Mouse (Mus musculus) hindbrain, embryonic 15.5 days (tissue): Measurements from ENCODE around the gene Proz. TPM values are rescaled to one million over a fixed set of nuclear protein-coding genes. Genes with fewer than 3 reads are reported as not detected.

Source experiments
- ATAC-seq: fragments of 200-750 bp; cut with Nextera tagmentation; 2 replicates; pipeline ENCODE4 v1.8.0; 2017; ENCODE audit warnings: low read depth, moderate number of reproducible peaks, moderate TSS enrichment; ENCODE audit not compliant: low FRiP score
- H3K27ac ChIP-seq: fragments of 300-500 bp; sonication (generic); replicated peaks from 2 replicates; pipeline ENCODE4 v1.5.1; 2015; ENCODE audit warnings: mild to moderate bottlenecking, inconsistent platforms
- H3K27me3 ChIP-seq: fragments of 300-500 bp; sonication (generic); 2 replicates; pipeline ENCODE4 v1.6.1; 2015; ENCODE audit warnings: control low read depth, inconsistent platforms
- H3K36me3 ChIP-seq: fragments of 300-500 bp; sonication (generic); 2 replicates; pipeline ENCODE4 v1.6.1; 2015; ENCODE audit warnings: control low read depth, inconsistent platforms
- H3K4me1 ChIP-seq: fragments of 300-500 bp; sonication (generic); replicated peaks from 2 replicates; pipeline ENCODE4 v1.6.1; 2015; ENCODE audit warnings: control low read depth, inconsistent platforms
- H3K4me2 ChIP-seq: fragments of 300-500 bp; sonication (generic); 2 replicates; pipeline ENCODE4 v1.6.1; 2015; ENCODE audit warnings: moderate library complexity, mild to moderate bottlenecking, inconsistent platforms
- H3K4me3 ChIP-seq: fragments of 300-500 bp; sonication (generic); 2 replicates; pipeline ENCODE4 v1.5.1; 2015; ENCODE audit warnings: mild to moderate bottlenecking, inconsistent platforms
- H3K9ac ChIP-seq: fragments of 300-500 bp; sonication (generic); 2 replicates; pipeline ENCODE4 v1.6.1; 2015; ENCODE audit warnings: inconsistent platforms
- H3K9me3 ChIP-seq: fragments of 300-500 bp; sonication (generic); 2 replicates; pipeline ENCODE4 v1.6.1; 2016; ENCODE audit warnings: control low read depth, inconsistent platforms
- WGBS: fragments of 180-500 bp; shearing (Covaris S2); methylation state at CpG from one replicate; pipeline ENCODE4 v1.1.7; 2015; 5-methylcytosine and 5-hydroxymethylcytosine counted together
- polyA plus RNA-seq: library from polyadenylated mRNA; unstranded; fragments of >200 nt; fragmentation: Nextera tagmentation; extraction: Ambion mirVana; gene quantifications from 2 replicates; pipeline ENCODE4 v1.2.1, GENCODE M21; 2015

The Proz gene
- polyA plus RNA-seq: 0.84 and 1.1 TPM in 2 replicates

- ATAC-seq: no peak
- WGBS: 80% methylated on average over 17 of the region's 17 CpGs
Observed at GRCm38 (mm10) chr8:13060441-13061150, at the start of gene Proz. Gene Proz, plus strand, starts transcription at chr8:13060914.

GRCm38 (mm10) chr8:13019560-13019959, 41.2 kb upstream of the Proz start:
- no peak overlapping the region for H3K9ac ChIP-seq
- H3K4me3 ChIP-seq: no peak overlapping the region
- H3K27ac ChIP-seq: no peak overlapping the region
- H3K4me1 ChIP-seq: no peaks in the 10 kb centered on the region
- H3K4me2 ChIP-seq: no peak overlapping the region
- no peak for ATAC-seq
- H3K9me3 ChIP-seq: no peaks in the 10 kb centered on the region
- H3K27me3 ChIP-seq: no peaks in the 10 kb centered on the region
- WGBS: 70% methylated on average over 4 of the region's 4 CpGs
- H3K36me3 ChIP-seq: peaks cover 60% of the 10 kb centered on the region

More at GRCm38 (mm10) chr8:13060441-13061150, at the start of gene Proz:
- H3K36me3 ChIP-seq: no peaks in the 10 kb centered on the region
- no peak within 1 kb of the TSS for H3K4me3 ChIP-seq
- no peaks in the 10 kb centered on the region for H3K9me3 ChIP-seq
- H3K27me3 ChIP-seq: no peaks in the 10 kb centered on the region
- H3K4me1 ChIP-seq: no peaks in the 10 kb centered on the region
- no peak within 1 kb of the TSS for H3K4me2 ChIP-seq
- no peak within 1 kb of the TSS for H3K9ac ChIP-seq
- H3K27ac ChIP-seq: no peak within 1 kb of the TSS

GRCm38 (mm10) chr8:13021830-13022229, 38.9 kb upstream of the Proz start:
- no peak overlapping the region for H3K4me2 ChIP-seq
- no peaks in the 10 kb centered on the region for H3K9me3 ChIP-seq
- H3K9ac ChIP-seq: no peak overlapping the region
- 97% methylated on average over 8 of the region's 8 CpGs for WGBS
- no peak for ATAC-seq
- H3K36me3 ChIP-seq: peaks cover 40% of the 10 kb centered on the region
- H3K27me3 ChIP-seq: no peaks in the 10 kb centered on the region
- H3K4me3 ChIP-seq: no peak overlapping the region
- H3K4me1 ChIP-seq: no peaks in the 10 kb centered on the region
- no peak overlapping the region for H3K27ac ChIP-seq

- Histone ChIP-seq H3K4me3 (no peak within 1 kb of the TSS), H3K4me2 (no peak within 1 kb of the TSS), H3K27ac (no peak within 1 kb of the TSS), H3K9me3 (no peaks in the 10 kb centered on the region), H3K9ac (no peak within 1 kb of the TSS), H3K4me1 (no peaks in the 10 kb centered on the region), H3K27me3 (no peaks in the 10 kb centered on the region), H3K36me3 (peaks cover 6% of the 10 kb centered on the region)
- 69% methylated on average over 10 of the region's 10 CpGs for WGBS
- ATAC-seq: no peak
Observed at GRCm38 (mm10) chr8:13025487-13026224, 35.1 kb upstream of the Proz start, which contains the start of gene F7. Gene F7, plus strand, starts transcription at chr8:13026034.

- H3K4me1 ChIP-seq: no peaks in the 10 kb centered on the region
- no peak overlapping the region for H3K4me3 ChIP-seq
- no peaks in the 10 kb centered on the region for H3K27me3 ChIP-seq
- no peak overlapping the region for H3K9ac ChIP-seq
- H3K4me2 ChIP-seq: no peak overlapping the region
- no peaks in the 10 kb centered on the region for H3K36me3 ChIP-seq
- ATAC-seq: no peak
- no peak overlapping the region for H3K27ac ChIP-seq
- WGBS: 86% methylated on average over 5 of the region's 5 CpGs
- no peaks in the 10 kb centered on the region for H3K9me3 ChIP-seq
Observed at GRCm38 (mm10) chr8:13027615-13028014, 33.1 kb upstream of the Proz start.

- Histone ChIP-seq H3K4me3 (no peak overlapping the region), H3K4me2 (no peak overlapping the region), H3K36me3 (no peaks in the 10 kb centered on the region), H3K27ac (no peak overlapping the region), H3K9ac (no peak overlapping the region), H3K9me3 (no peaks in the 10 kb centered on the region), H3K4me1 (no peaks in the 10 kb centered on the region), H3K27me3 (no peaks in the 10 kb centered on the region)
- 85% methylated on average over 5 of the region's 5 CpGs for WGBS
- no peak for ATAC-seq
Observed at GRCm38 (mm10) chr8:13028482-13028881, 32.2 kb upstream of the Proz start.

GRCm38 (mm10) chr8:13036346-13036812, 24.3 kb upstream of the Proz start:
- WGBS: 89% methylated on average over 10 of the region's 10 CpGs
- Histone ChIP-seq H3K27ac (no peak overlapping the region), H3K36me3 (no peaks in the 10 kb centered on the region), H3K9me3 (no peaks in the 10 kb centered on the region), H3K27me3 (no peaks in the 10 kb centered on the region), H3K4me1 (no peaks in the 10 kb centered on the region), H3K9ac (no peak overlapping the region), H3K4me3 (no peak overlapping the region), H3K4me2 (no peak overlapping the region)
- ATAC-seq: no peak

GRCm38 (mm10) chr8:13037015-13037414, 23.7 kb upstream of the Proz start, which contains the start of gene F10:
Gene F10, plus strand, starts transcription at chr8:13037308.
- H3K9ac ChIP-seq: no peak within 1 kb of the TSS
- H3K9me3 ChIP-seq: no peaks in the 10 kb centered on the region
- no peaks in the 10 kb centered on the region for H3K36me3 ChIP-seq
- no peak within 1 kb of the TSS for H3K4me3 ChIP-seq
- no peaks in the 10 kb centered on the region for H3K27me3 ChIP-seq
- H3K27ac ChIP-seq: no peak within 1 kb of the TSS
- H3K4me1 ChIP-seq: no peaks in the 10 kb centered on the region
- no peak within 1 kb of the TSS for H3K4me2 ChIP-seq
- no peak for ATAC-seq
- 79% methylated on average over 7 of the region's 7 CpGs for WGBS

GRCm38 (mm10) chr8:13037569-13037968, 23.1 kb upstream of the Proz start:
- no peaks in the 10 kb centered on the region for H3K4me1 ChIP-seq
- H3K4me3 ChIP-seq: no peak overlapping the region
- ATAC-seq: no peak
- no peak overlapping the region for H3K9ac ChIP-seq
- WGBS: 43% methylated on average over 5 of the region's 5 CpGs
- no peak overlapping the region for H3K27ac ChIP-seq
- no peak overlapping the region for H3K4me2 ChIP-seq
- no peaks in the 10 kb centered on the region for H3K27me3 ChIP-seq
- no peaks in the 10 kb centered on the region for H3K9me3 ChIP-seq
- H3K36me3 ChIP-seq: no peaks in the 10 kb centered on the region

- Histone ChIP-seq H3K9me3 (no peaks in the 10 kb centered on the region), H3K36me3 (no peaks in the 10 kb centered on the region), H3K9ac (no peak overlapping the region), H3K27ac (no peak overlapping the region), H3K4me1 (no peaks in the 10 kb centered on the region), H3K4me3 (no peak overlapping the region), H3K27me3 (no peaks in the 10 kb centered on the region), H3K4me2 (no peak overlapping the region)
- WGBS: 80% methylated on average over 6 of the region's 6 CpGs
- no peak for ATAC-seq
Observed at GRCm38 (mm10) chr8:13039054-13039453, 21.7 kb upstream of the Proz start.

GRCm38 (mm10) chr8:13041459-13041858, 19.3 kb upstream of the Proz start:
- no peak overlapping the region for H3K9ac ChIP-seq
- H3K27me3 ChIP-seq: no peaks in the 10 kb centered on the region
- H3K4me2 ChIP-seq: no peak overlapping the region
- no peaks in the 10 kb centered on the region for H3K4me1 ChIP-seq
- no peak for ATAC-seq
- 85% methylated on average over 4 of the region's 4 CpGs for WGBS
- no peak overlapping the region for H3K27ac ChIP-seq
- H3K36me3 ChIP-seq: no peaks in the 10 kb centered on the region
- H3K4me3 ChIP-seq: no peak overlapping the region
- no peaks in the 10 kb centered on the region for H3K9me3 ChIP-seq

- Histone ChIP-seq H3K9me3 (no peaks in the 10 kb centered on the region), H3K9ac (no peak overlapping the region), H3K27me3 (no peaks in the 10 kb centered on the region), H3K4me1 (no peaks in the 10 kb centered on the region), H3K36me3 (no peaks in the 10 kb centered on the region), H3K4me2 (no peak overlapping the region), H3K4me3 (no peak overlapping the region), H3K27ac (no peak overlapping the region)
- ATAC-seq: no peak
- WGBS: 66% methylated on average over 5 of the region's 5 CpGs
Observed at GRCm38 (mm10) chr8:13047652-13048051, 13.1 kb upstream of the Proz start.
